Mouse (Mus musculus) heart, postnatal 0 days (tissue): ENCODE results near the gene Taf15.

ENCODE experiments used
- CTCF ChIP-seq: IDR thresholded peaks from 2 replicates; pipeline ENCODE4 v1.5.1; 2016; ENCODE audit warnings: antibody characterized with exemption, control low read depth, low read depth
- EP300 ChIP-seq: IDR thresholded peaks from 2 replicates; pipeline ENCODE4 v1.6.1; 2016; ENCODE audit warnings: antibody characterized with exemption, low read depth

DNA sequence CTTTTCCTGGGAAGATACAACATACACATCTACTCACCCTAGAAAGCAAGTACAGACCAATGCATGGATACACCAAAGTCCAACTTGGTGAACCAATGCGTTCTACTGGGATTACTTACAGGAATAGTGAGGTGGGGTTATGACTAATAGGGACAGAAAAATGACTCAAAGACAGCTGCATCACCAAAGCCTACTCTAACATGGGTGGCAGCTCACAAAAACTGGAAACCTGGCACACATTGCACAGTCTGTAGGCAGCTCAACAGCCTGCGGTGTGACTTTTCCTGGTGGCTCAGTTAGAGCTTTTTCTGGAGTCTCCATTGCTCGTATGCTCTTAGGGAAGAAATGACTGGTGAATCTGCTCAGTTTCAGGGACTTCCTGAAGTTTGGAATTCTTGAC lies 4.1 kb upstream of the Taf15 start:
- no peak for TF ChIP-seq CTCF
- TF ChIP-seq EP300: no peak
